Comparison of ENCODE assay signal across 13 mouse cellular contexts in genomic region chr1:36782476-36782875, GRCm38 (mm10). TPM values are rescaled to one million over a fixed set of nuclear protein-coding genes. Genes with fewer than 3 reads are reported as not detected.
DNase-seq lines count a peak whose midpoint lies in the region; ATAC-seq and TF ChIP-seq lines count a peak whose summit lies in the region.
"Had no signal": no experiment of that assay in that cellular context is flagged by ENCODE, and none has a peak within 500 bp of the region (broad histone marks: within the 10 kb centered on the region; RNA-seq: fewer than 3 reads in every experiment).

No protein-coding gene starts in this region.

- ATAC-seq in kidney, embryonic 15.5 days (replicated peaks; ENCODE audit: low FRiP score) = no peak
- ATAC-seq in stomach, postnatal 0 days (ENCODE audit: low FRiP score, low TSS enrichment) = no peak
- no peak for ATAC-seq in hindbrain, embryonic 14.5 days (ENCODE audit: low FRiP score)
- ATAC-seq: CD4-positive, CD25-positive, alpha-beta regulatory T cell, adult 4 months; forebrain, embryonic 15.5 days; midbrain, embryonic 16.5 days had no signal

- TF ChIP-seq CTCF in lung, adult 2 months (IDR thresholded peaks at IDR 0.05; ENCODE audit: insufficient read depth, low read length) = no peak
- peak; percentile 15; the same call in 1 of the 2 replicates for TF ChIP-seq CTCF in stomach, postnatal 0 days (IDR thresholded peaks at IDR 0.05; ENCODE audit: low read depth)

- no peaks in the 10 kb centered on the region for H3K9me3 ChIP-seq in kidney, embryonic 15.5 days (replicated peaks)
- no peaks in the 10 kb centered on the region for H3K9me3 ChIP-seq in stomach, postnatal 0 days (ENCODE audit: control insufficient read depth, low read length)
- H3K9me3 ChIP-seq in hindbrain, embryonic 14.5 days (ENCODE audit: control insufficient read depth, low read length) = no peaks in the 10 kb centered on the region
- H3K9me3 ChIP-seq: forebrain, embryonic 15.5 days; neural tube, embryonic 12.5 days had no signal

- no peak overlapping the region for H3K27ac ChIP-seq in kidney, embryonic 15.5 days
- no peak overlapping the region for H3K27ac ChIP-seq in stomach, postnatal 0 days (replicated peaks)
- H3K27ac ChIP-seq in hindbrain, embryonic 14.5 days = no peak overlapping the region
- H3K27ac ChIP-seq: forebrain, embryonic 15.5 days; neural tube, embryonic 12.5 days had no signal

- peak; percentile 50 for DNase-seq in kidney, postnatal 10 days
- peak; percentile 25 to 29 for DNase-seq in lung, postnatal 4 days
- no peak for DNase-seq in lung, adult 2 months
- DNase-seq in cerebellum, adult 9-10 months = peak; percentile 25
- no peak for DNase-seq in stomach, postnatal 0 days (ENCODE audit: low spot score)
- DNase-seq in hindbrain, embryonic 14.5 days (ENCODE audit: low spot score) = no peak
- DNase-seq: adrenal gland, postnatal 25 days; heart, adult 18-20 months had no signal

- no peak overlapping the region for H3K4me3 ChIP-seq in kidney, embryonic 15.5 days (replicated peaks)
- no peak overlapping the region for H3K4me3 ChIP-seq in lung, adult 2 months (replicated peaks; ENCODE audit: extremely low read depth, low read depth, low read length)
- H3K4me3 ChIP-seq in stomach, postnatal 0 days (ENCODE audit: low read depth, low read length) = no peak overlapping the region
- no peak overlapping the region for H3K4me3 ChIP-seq in hindbrain, embryonic 14.5 days (replicated peaks; ENCODE audit: low read length)
- H3K4me3 ChIP-seq: forebrain, embryonic 15.5 days; neural tube, embryonic 12.5 days had no signal

- no peak for TF ChIP-seq POLR2A in lung, adult 2 months (IDR thresholded peaks at IDR 0.05; ENCODE audit: borderline replicate concordance, extremely low read depth, low read depth, low read length)

- 76% methylated on average over 11 of the region's 11 CpGs for WGBS in kidney, embryonic 15.5 days
- 70% methylated on average over 11 of the region's 11 CpGs for WGBS in lung, adult 2 months
- 71% methylated on average over 11 of the region's 11 CpGs for WGBS in stomach, postnatal 0 days
- WGBS in hindbrain, embryonic 14.5 days = 84% methylated on average over 11 of the region's 11 CpGs

- H3K4me1 ChIP-seq in kidney, embryonic 15.5 days = peaks cover 13% of the 10 kb centered on the region
- peaks cover 2% of the 10 kb centered on the region; the same call in 1 of the 2 replicates for H3K4me1 ChIP-seq in lung, adult 2 months (ENCODE audit: control insufficient read depth, insufficient read depth, low read length)
- no peaks in the 10 kb centered on the region; the same call in 1 of the 2 replicates for H3K4me1 ChIP-seq in stomach, postnatal 0 days (replicated peaks; ENCODE audit: control insufficient read depth, insufficient read depth)
- 0 out of 2 replicates have a peak, but pooled peaks cover 4% of the 10 kb centered on the region for H3K4me1 ChIP-seq in hindbrain, embryonic 14.5 days (replicated peaks; ENCODE audit: control insufficient read depth, insufficient read depth, low read length)

- H3K9ac ChIP-seq in kidney, embryonic 15.5 days = no peak overlapping the region
- H3K9ac ChIP-seq in stomach, postnatal 0 days (ENCODE audit: low read length) = no peak overlapping the region
- no peak overlapping the region for H3K9ac ChIP-seq in hindbrain, embryonic 14.5 days
- H3K9ac ChIP-seq: forebrain, embryonic 15.5 days; neural tube, embryonic 12.5 days had no signal

- no peaks in the 10 kb centered on the region; the same call in 1 of the 2 replicates for H3K27me3 ChIP-seq in kidney, embryonic 15.5 days
- H3K27me3 ChIP-seq in stomach, postnatal 0 days (ENCODE audit: control insufficient read depth, insufficient read depth, low read length) = no peaks in the 10 kb centered on the region
- no peaks in the 10 kb centered on the region for H3K27me3 ChIP-seq in hindbrain, embryonic 14.5 days (ENCODE audit: control insufficient read depth, insufficient read depth, low read length)
- H3K27me3 ChIP-seq: forebrain, embryonic 15.5 days; neural tube, embryonic 12.5 days had no signal

- TF ChIP-seq EP300 in stomach, postnatal 0 days (optimal IDR thresholded peaks at IDR 0.05) = no peak

- H3K4me2 ChIP-seq in kidney, embryonic 15.5 days = no peak overlapping the region
- H3K4me2 ChIP-seq in stomach, postnatal 0 days (replicated peaks; ENCODE audit: low read depth) = no peak overlapping the region
- H3K4me2 ChIP-seq in hindbrain, embryonic 14.5 days (replicated peaks) = no peak overlapping the region
- H3K4me2 ChIP-seq: forebrain, embryonic 15.5 days; neural tube, embryonic 12.5 days had no signal

- no peaks in the 10 kb centered on the region for H3K36me3 ChIP-seq in kidney, embryonic 15.5 days
- no peaks in the 10 kb centered on the region for H3K36me3 ChIP-seq in stomach, postnatal 0 days (ENCODE audit: control insufficient read depth, insufficient read depth, low read length)
- no peaks in the 10 kb centered on the region for H3K36me3 ChIP-seq in hindbrain, embryonic 14.5 days (replicated peaks; ENCODE audit: control insufficient read depth, insufficient read depth)
- H3K36me3 ChIP-seq: forebrain, embryonic 15.5 days; neural tube, embryonic 12.5 days had no signal

RNA-seq across cellular contexts. Expression of gene Zap70, which starts 20.9 kb away (rescaled TPM):
- polyA plus RNA-seq in kidney, embryonic 15.5 days (2015; fragmentation: Nextera tagmentation; extraction: Ambion mirVana) = 0.23 and 0.44 TPM in 2 replicates
- polyA plus RNA-seq in lung, adult 2 months (2012; rRNA removed) = 10.9 and 12.9 TPM in 2 replicates
- 0.25 and 0.42 TPM in 2 replicates for polyA plus RNA-seq in stomach, postnatal 0 days (2015; fragmentation: Nextera tagmentation; extraction: Ambion mirVana)
- polyA plus RNA-seq in hindbrain, embryonic 14.5 days (2014; fragmentation: Nextera tagmentation; extraction: Ambion mirVana) = 0.69 and 2.3 TPM in 2 replicates

Comparison
In these comparisons a context has a peak if more than half of its experiments do, and no peak if none do; other contexts are left out.
1. DNase-seq: peak in kidney, postnatal 10 days (single experiment), lung, postnatal 4 days (2 of 2) and cerebellum, adult 9-10 months (single experiment); none in lung, adult 2 months (single experiment), stomach, postnatal 0 days (single experiment) and hindbrain, embryonic 14.5 days (single experiment).